Mouse (Mus musculus): ENCODE measurements around the gene Ndufa4.

The Ndufa4 gene

GRCm38 (mm10) chr6:11907269-11908032, at the start of gene Ndufa4, which contains the start of gene Phf14:
Ndufa4 (minus strand) TSS chr6:11907497.
Phf14 (plus strand) TSS chr6:11907809.
- in situ Hi-C loops (cut with MboI, MseI) = loop anchor here in 1 of 2 experiments (5.0 to 25.0 kb wide), 2 partner anchors 45 to 1155 kb away; partner anchors contain the start of gene Tmem106b

- in situ Hi-C loops (cut with MboI, MseI) = no loop called here
Observed at GRCm38 (mm10) chr6:11948100-11948499, 40.8 kb upstream of the Ndufa4 start.

GRCm38 (mm10) chr6:11942089-11942488, 34.8 kb upstream of the Ndufa4 start:
- in situ Hi-C loops (cut with MboI, MseI) = loop anchor here in 1 of 2 experiments (5.0 kb wide), 1 partner anchor 50 kb away; no protein-coding TSS in a partner anchor

- in situ Hi-C loops (cut with MboI, MseI) = loop anchor here in 1 of 2 experiments (5.0 kb wide), 1 partner anchor 51 kb away; no protein-coding TSS in a partner anchor
Observed at GRCm38 (mm10) chr6:11940895-11941294, 33.6 kb upstream of the Ndufa4 start.

GRCm38 (mm10) chr6:11933403-11933802, 26.1 kb upstream of the Ndufa4 start:
- in situ Hi-C loops (cut with MboI, MseI) = no loop called here

GRCm38 (mm10) chr6:11927485-11927884, 20.2 kb upstream of the Ndufa4 start:
- in situ Hi-C loops (cut with MboI, MseI) = no loop called here

- in situ Hi-C loops (cut with MboI, MseI) = no loop called here
Observed at GRCm38 (mm10) chr6:11926082-11926595, 18.8 kb upstream of the Ndufa4 start.

- in situ Hi-C loops (cut with MboI, MseI) = no loop called here
Observed at GRCm38 (mm10) chr6:11925496-11926041, 18.3 kb upstream of the Ndufa4 start.

GRCm38 (mm10) chr6:11908170-11908569, 873 bp upstream of the Ndufa4 start:
- in situ Hi-C loops (cut with MboI, MseI) = loop anchor here in 1 of 2 experiments (5.0 to 25.0 kb wide), 2 partner anchors 46 to 1154 kb away; partner anchors contain the start of gene Tmem106b

GRCm38 (mm10) chr6:11906890-11907268, 418 bp downstream of the Ndufa4 start:
- in situ Hi-C loops (cut with MboI, MseI) = loop anchor here in 1 of 2 experiments (5.0 to 25.0 kb wide), 2 partner anchors 45 to 1155 kb away; partner anchors contain the start of gene Tmem106b

- in situ Hi-C loops (cut with MboI, MseI) = loop anchor here in 1 of 2 experiments (25.0 kb wide), 1 partner anchor 1161 kb away; the partner anchor contains the start of gene Tmem106b
Observed at GRCm38 (mm10) chr6:11900809-11901310, 6.4 kb downstream of the Ndufa4 start.

- in situ Hi-C loops (cut with MboI, MseI) = loop anchor here (5.0 to 10.0 kb wide), 2 partner anchors 61 to 68 kb away; no protein-coding TSS in a partner anchor
Observed at GRCm38 (mm10) chr6:11875364-11875763, 31.9 kb downstream of the Ndufa4 start.

All from T-helper 17 cell (primary cell).